Mouse (Mus musculus) thymus, adult 2 months (tissue): ENCODE results near the gene Stx1b.

Experiments
- CTCF ChIP-seq: fragments of 200-500 bp; IDR thresholded peaks from 2 replicates; pipeline ENCODE4 v1.5.1; 2012; ENCODE audit warnings: mild to moderate bottlenecking, control low read depth, low read length, moderate library complexity, borderline replicate concordance; ENCODE audit not compliant: control insufficient read depth, poor library complexity, insufficient read depth; ENCODE audit errors: extremely low read depth
- POLR2A ChIP-seq: fragments of 200-500 bp; IDR thresholded peaks from 2 replicates; pipeline ENCODE4 v1.6.1; 2012; ENCODE audit warnings: mild to moderate bottlenecking, low read length, control low read depth, moderate library complexity; ENCODE audit not compliant: control insufficient read depth, poor library complexity, insufficient read depth; ENCODE audit errors: extremely low read depth

GRCm38 (mm10) chr7:127815116-127815665, 9.2 kb downstream of the Stx1b start:
- no peak for TF ChIP-seq CTCF
- TF ChIP-seq POLR2A: no peak
